Mouse (Mus musculus): Measurements from ENCODE around the gene Psmb8. TPM values are rescaled to one million over a fixed set of nuclear protein-coding genes. Genes with fewer than 3 reads are reported as not detected.

Gene Psmb8
- polyA plus RNA-seq, 1 experiment: 16.1 TPM

- TF ChIP-seq CTCF (IDR thresholded peaks at IDR 0.05; ENCODE audit: borderline replicate concordance, insufficient read depth, low read length) (no peak), POLR2A (IDR thresholded peaks at IDR 0.05; ENCODE audit: low read depth, low read length) (no peak)
- H3K4me3 ChIP-seq (ENCODE audit: insufficient read depth, low read length): no peak overlapping the region
- no peak overlapping the region for H3K27ac ChIP-seq (ENCODE audit: insufficient read depth, low read length)
- H3K4me1 ChIP-seq (ENCODE audit: control insufficient read depth, insufficient read depth, low read length): no peaks in the 10 kb centered on the region
Observed at GRCm38 (mm10) chr17:34188986-34189385, 8.5 kb upstream of the Psmb8 start.

- H3K4me3 ChIP-seq (ENCODE audit: insufficient read depth, low read length): no peak overlapping the region
- no peak overlapping the region for H3K27ac ChIP-seq (ENCODE audit: insufficient read depth, low read length)
- no peaks in the 10 kb centered on the region for H3K4me1 ChIP-seq (ENCODE audit: control insufficient read depth, insufficient read depth, low read length)
- TF ChIP-seq CTCF (IDR thresholded peaks at IDR 0.05; ENCODE audit: borderline replicate concordance, insufficient read depth, low read length) (no peak), POLR2A (IDR thresholded peaks at IDR 0.05; ENCODE audit: low read depth, low read length) (no peak)
Observed at GRCm38 (mm10) chr17:34192852-34193251, 4.7 kb upstream of the Psmb8 start.

GRCm38 (mm10) chr17:34193468-34193867 is 4.1 kb upstream of the Psmb8 start:
- no peak overlapping the region for H3K4me3 ChIP-seq (ENCODE audit: insufficient read depth, low read length)
- no peak for TF ChIP-seq POLR2A (IDR thresholded peaks at IDR 0.05; ENCODE audit: low read depth, low read length)
- TF ChIP-seq CTCF (IDR thresholded peaks at IDR 0.05; ENCODE audit: borderline replicate concordance, insufficient read depth, low read length): no peak

GRCm38 (mm10) chr17:34194723-34195122 is 2.8 kb upstream of the Psmb8 start:
- Histone ChIP-seq H3K4me1 (ENCODE audit: control insufficient read depth, insufficient read depth, low read length) (no peaks in the 10 kb centered on the region), H3K4me3 (ENCODE audit: insufficient read depth, low read length) (no peak overlapping the region), H3K27ac (ENCODE audit: insufficient read depth, low read length) (no peak overlapping the region)
- no peak for TF ChIP-seq CTCF (IDR thresholded peaks at IDR 0.05; ENCODE audit: borderline replicate concordance, insufficient read depth, low read length)
- TF ChIP-seq POLR2A (IDR thresholded peaks at IDR 0.05; ENCODE audit: low read depth, low read length): no peak

More at GRCm38 (mm10) chr17:34193468-34193867, 4.1 kb upstream of the Psmb8 start:
- no peak overlapping the region for H3K27ac ChIP-seq (ENCODE audit: insufficient read depth, low read length)
- no peaks in the 10 kb centered on the region for H3K4me1 ChIP-seq (ENCODE audit: control insufficient read depth, insufficient read depth, low read length)

GRCm38 (mm10) chr17:34196491-34196890 is 1.0 kb upstream of the Psmb8 start:
- Histone ChIP-seq H3K4me3 (ENCODE audit: insufficient read depth, low read length) (no peak overlapping the region), H3K4me1 (ENCODE audit: control insufficient read depth, insufficient read depth, low read length) (no peaks in the 10 kb centered on the region), H3K27ac (ENCODE audit: insufficient read depth, low read length) (no peak overlapping the region)
- TF ChIP-seq CTCF (IDR thresholded peaks at IDR 0.05; ENCODE audit: borderline replicate concordance, insufficient read depth, low read length): no peak
- TF ChIP-seq POLR2A (IDR thresholded peaks at IDR 0.05; ENCODE audit: low read depth, low read length): no peak

GRCm38 (mm10) chr17:34197904-34198520 is 491 bp downstream of the Psmb8 start:
- no peaks in the 10 kb centered on the region for H3K4me1 ChIP-seq (ENCODE audit: control insufficient read depth, insufficient read depth, low read length)
- H3K27ac ChIP-seq (ENCODE audit: insufficient read depth, low read length): no peak overlapping the region
- peak overlapping the region; percentile 47 for H3K4me3 ChIP-seq (ENCODE audit: insufficient read depth, low read length)
- TF ChIP-seq CTCF (IDR thresholded peaks at IDR 0.05; ENCODE audit: borderline replicate concordance, insufficient read depth, low read length) (no peak), POLR2A (IDR thresholded peaks at IDR 0.05; ENCODE audit: low read depth, low read length) (peak; percentile 35; the same call in 1 of the 2 replicates)

- TF ChIP-seq CTCF (IDR thresholded peaks at IDR 0.05; ENCODE audit: borderline replicate concordance, insufficient read depth, low read length): no peak
- TF ChIP-seq POLR2A (IDR thresholded peaks at IDR 0.05; ENCODE audit: low read depth, low read length): no peak
- Histone ChIP-seq H3K4me3 (ENCODE audit: insufficient read depth, low read length) (peak overlapping the region; percentile 47), H3K27ac (ENCODE audit: insufficient read depth, low read length) (no peak overlapping the region), H3K4me1 (ENCODE audit: control insufficient read depth, insufficient read depth, low read length) (no peaks in the 10 kb centered on the region)
Observed at GRCm38 (mm10) chr17:34198521-34198912, 996 bp downstream of the Psmb8 start.

- TF ChIP-seq POLR2A (IDR thresholded peaks at IDR 0.05; ENCODE audit: low read depth, low read length) (no peak), CTCF (IDR thresholded peaks at IDR 0.05; ENCODE audit: borderline replicate concordance, insufficient read depth, low read length) (no peak)
- Histone ChIP-seq H3K4me3 (ENCODE audit: insufficient read depth, low read length) (no peak overlapping the region), H3K4me1 (ENCODE audit: control insufficient read depth, insufficient read depth, low read length) (no peaks in the 10 kb centered on the region), H3K27ac (ENCODE audit: insufficient read depth, low read length) (no peak overlapping the region)
Observed at GRCm38 (mm10) chr17:34199050-34199619, 1.6 kb downstream of the Psmb8 start.

GRCm38 (mm10) chr17:34200047-34200446 is 2.5 kb downstream of the Psmb8 start:
- no peak overlapping the region for H3K27ac ChIP-seq (ENCODE audit: insufficient read depth, low read length)
- no peaks in the 10 kb centered on the region for H3K4me1 ChIP-seq (ENCODE audit: control insufficient read depth, insufficient read depth, low read length)
- TF ChIP-seq POLR2A (IDR thresholded peaks at IDR 0.05; ENCODE audit: low read depth, low read length) (no peak), CTCF (IDR thresholded peaks at IDR 0.05; ENCODE audit: borderline replicate concordance, insufficient read depth, low read length) (no peak)
- H3K4me3 ChIP-seq (ENCODE audit: insufficient read depth, low read length): no peak overlapping the region

- Histone ChIP-seq H3K27ac (ENCODE audit: insufficient read depth, low read length) (no peak overlapping the region), H3K4me3 (ENCODE audit: insufficient read depth, low read length) (no peak overlapping the region), H3K4me1 (ENCODE audit: control insufficient read depth, insufficient read depth, low read length) (no peaks in the 10 kb centered on the region)
- TF ChIP-seq POLR2A (IDR thresholded peaks at IDR 0.05; ENCODE audit: low read depth, low read length) (no peak), CTCF (IDR thresholded peaks at IDR 0.05; ENCODE audit: borderline replicate concordance, insufficient read depth, low read length) (no peak)
Observed at GRCm38 (mm10) chr17:34200772-34201505, 3.4 kb downstream of the Psmb8 start.
